Mouse (Mus musculus) layer of hippocampus, adult 8-10 months (tissue): ENCODE data around the gene D430019H16Rik. TPM values are rescaled to one million over a fixed set of nuclear protein-coding genes. Genes with fewer than 3 reads are reported as not detected.

Experiments
- DNase-seq, 2 experiments: peaks; one replicate each; pipeline ENCODE4 v3.0.0; 2022; ENCODE audit warnings: low spot score in 2 of 2
- total RNA-seq, 4 experiments: library from RNA; stranded (reverse); gene quantifications; 2 replicates each; pipeline ENCODE4 v1.2.4; 2022

Gene D430019H16Rik
- total RNA-seq, 4 experiments from 2014 or later = 90.0 to 116 (median 99.9) TPM

DNA sequence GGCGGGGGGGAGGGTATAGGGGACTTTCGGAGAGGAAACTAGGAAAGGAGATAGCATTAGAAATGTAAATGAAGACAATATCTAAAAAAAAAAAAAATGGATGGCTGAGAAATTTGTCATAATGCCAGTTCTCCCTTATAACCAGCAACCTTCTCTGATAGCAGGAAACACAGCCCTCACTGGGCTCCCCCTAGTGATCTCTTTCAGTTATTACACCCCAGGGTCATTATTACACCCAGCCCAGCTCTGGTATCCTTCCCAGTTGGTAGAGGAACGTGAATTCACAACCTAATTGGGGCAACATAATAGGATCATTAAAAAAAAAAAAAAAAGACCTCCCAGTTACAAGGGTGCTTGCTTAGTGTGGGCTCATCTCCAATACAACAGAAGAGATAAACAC is 29.8 kb downstream of the D430019H16Rik start:
- no peak for DNase-seq

DNA sequence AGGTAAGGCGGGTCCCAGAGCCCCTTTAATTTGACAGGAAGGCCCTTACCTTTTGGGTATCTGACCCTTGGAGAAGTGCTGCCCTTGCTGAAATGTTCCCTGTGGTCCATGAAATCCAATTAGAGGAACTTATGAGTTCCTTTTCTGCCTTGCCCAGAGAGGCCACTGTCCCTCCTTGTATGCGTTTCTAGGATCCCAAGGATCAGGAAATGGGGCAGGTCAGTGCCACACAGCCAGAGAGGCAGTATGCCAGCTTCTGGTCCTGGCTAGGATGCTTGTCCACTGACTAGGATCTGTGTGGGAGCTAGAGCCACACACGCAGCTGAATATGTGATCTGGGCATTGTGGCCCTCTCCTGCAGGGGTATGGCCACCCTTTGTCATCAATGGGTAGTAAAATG is 36.6 kb downstream of the D430019H16Rik start:
- no peak for DNase-seq

DNA sequence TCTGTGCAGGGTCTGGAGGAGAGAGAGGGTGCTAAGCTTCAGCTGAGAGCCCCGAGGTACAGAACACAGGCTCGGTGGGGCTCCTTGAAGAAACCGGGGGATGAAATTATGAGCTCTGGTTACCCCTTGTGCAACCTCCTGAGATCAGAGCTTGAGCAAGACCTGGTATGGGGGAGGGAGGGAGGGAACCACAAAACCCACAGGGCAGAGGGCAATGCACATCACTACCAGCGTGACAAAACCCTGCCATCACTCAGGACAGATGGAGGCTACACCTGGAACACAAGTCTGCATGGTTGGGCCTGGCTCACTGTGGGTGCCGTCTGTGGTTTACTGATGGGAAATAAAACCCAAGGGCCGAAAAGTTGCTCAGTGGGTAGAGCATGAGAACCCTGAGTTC is 37.1 kb downstream of the D430019H16Rik start:
- DNase-seq = no peak

DNA sequence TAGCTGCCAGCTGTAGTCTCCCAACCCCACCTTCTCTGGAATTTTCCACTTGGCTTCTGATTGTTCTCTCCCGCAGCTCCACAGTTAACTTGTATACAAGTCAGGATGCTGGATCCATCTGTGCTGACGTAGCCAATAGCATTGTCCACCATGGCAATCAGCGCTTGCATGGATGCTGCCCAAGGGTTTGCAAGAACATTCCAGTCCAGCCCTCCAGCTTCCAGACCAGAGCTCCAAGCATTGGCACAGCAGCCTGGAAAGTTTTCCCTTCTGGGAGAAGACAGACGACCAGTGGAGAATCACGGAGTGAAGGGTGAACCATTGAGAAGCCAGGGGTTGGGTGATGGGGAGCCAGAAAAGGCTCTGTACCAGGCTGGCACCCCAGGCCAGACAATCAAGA is 41.1 kb downstream of the D430019H16Rik start:
- DNase-seq = no peak

DNA sequence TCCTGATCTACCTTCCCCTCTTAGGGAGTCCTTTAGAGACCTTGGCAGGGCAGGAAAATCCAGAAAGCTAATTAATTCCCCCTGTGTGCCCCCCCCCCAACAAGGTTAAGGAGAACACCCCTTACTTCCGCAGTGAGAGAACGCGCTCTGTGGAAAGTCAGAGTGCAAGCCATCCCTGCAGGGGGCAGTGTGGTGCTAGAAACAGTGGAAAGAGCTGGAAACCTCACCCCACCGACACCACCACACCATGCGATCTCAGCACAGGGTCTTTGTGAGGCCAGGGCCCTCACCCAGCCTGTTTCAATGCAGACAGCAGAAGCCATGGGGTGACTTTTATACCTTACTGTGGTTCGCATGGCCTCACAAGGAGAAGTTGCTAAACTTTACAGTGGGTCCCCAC is 44.2 kb downstream of the D430019H16Rik start:
- peak in 1 of 2 experiments; percentile 85 for DNase-seq

DNA sequence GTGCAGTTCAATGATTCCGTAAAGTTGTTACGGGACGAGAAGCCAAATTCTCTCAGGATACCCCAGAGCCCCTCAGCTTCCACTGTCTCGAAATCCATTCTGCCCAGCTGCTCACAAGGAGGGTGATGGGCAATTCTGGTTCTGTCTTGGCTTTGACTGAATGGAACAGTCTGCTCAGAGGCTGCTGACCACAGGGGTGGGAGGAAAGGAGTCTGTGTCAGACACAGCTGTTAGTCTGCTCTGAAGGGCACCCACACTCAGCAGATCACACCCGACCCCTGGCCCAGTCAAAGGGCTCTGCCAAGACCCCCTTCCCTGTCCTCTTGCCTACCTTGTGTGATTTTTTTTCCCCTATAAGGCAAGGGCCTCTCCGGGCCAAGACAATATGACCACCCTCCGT is 44.8 kb downstream of the D430019H16Rik start:
- no peak for DNase-seq

DNA sequence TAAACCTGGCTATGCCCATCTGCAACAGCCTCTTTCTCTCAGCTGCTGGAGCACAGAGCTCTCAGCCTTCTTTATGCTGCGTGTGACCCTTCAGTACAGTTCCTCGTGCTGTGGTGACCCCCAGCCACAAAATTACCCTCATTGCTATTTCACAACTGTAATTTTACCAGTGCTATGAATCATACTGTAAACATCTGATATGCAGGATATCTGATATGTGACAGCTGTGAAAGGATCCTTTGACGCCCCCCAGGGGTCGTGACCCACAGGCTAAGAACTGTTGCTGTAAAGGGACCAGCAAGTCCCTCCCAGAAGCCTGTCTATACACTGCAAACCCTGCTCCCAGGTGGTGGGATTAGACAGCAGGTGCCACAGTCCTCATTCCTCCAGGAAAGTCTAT is 45.2 kb downstream of the D430019H16Rik start:
- DNase-seq = no peak

DNA sequence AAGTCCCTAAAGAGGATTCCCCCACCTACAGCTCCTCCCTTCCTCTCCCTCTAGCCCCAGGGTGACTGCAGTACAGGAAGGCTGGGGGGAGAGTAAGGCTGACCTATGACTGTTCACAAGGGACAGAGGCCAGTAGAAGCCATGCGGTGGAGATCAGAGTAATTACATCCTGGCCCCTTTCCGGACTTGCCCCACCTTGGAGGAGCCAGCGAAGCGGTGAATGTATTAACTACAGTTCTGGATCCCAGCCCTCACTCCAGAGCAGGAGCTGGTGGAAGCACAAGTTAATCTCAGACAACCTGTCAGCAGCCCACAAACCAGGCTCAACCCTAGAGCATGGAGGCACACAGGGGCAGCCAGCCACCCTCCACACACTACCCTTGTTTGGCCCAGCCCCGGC is 47.3 kb downstream of the D430019H16Rik start:
- no peak for DNase-seq

DNA sequence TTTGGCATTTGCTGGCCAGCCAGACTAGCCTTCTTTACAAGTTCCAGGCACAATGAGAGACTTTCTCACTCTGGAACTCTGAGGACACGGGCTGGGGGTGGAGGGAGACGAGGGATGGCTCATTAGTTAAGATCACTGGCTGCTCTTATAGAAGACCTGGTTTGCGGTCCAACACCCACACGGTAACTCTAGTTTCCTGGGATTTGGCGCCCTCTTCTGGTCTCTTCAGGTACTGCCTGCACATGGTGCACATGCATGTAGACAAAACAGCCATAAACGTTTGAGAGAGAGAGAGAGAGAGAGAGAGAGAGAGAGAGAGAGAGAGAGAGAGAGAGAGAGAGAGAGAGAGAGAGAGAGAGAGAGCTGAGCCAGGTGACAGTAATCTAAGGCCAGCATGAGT is 51.1 kb downstream of the D430019H16Rik start:
- DNase-seq = no peak

DNA sequence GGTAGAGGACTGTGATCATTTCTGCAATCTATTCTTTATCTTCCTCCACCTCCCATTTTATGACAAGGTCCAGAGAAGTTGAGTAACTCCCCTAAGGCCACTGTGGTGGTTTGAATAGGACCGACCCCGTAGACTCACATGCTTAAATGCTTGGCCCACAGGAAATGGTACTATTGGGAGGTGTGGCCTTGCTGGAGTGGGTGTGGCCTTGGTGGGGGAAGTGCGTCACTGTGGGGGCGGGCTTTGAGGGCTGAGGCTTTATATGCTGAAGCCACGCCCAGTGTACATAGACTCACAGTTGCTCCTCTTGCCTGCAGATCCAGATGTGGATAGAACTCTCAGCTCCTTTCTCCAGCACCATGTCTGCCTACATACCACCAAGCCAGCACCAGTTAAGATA is 57.5 kb downstream of the D430019H16Rik start:
- DNase-seq = no peak

DNA sequence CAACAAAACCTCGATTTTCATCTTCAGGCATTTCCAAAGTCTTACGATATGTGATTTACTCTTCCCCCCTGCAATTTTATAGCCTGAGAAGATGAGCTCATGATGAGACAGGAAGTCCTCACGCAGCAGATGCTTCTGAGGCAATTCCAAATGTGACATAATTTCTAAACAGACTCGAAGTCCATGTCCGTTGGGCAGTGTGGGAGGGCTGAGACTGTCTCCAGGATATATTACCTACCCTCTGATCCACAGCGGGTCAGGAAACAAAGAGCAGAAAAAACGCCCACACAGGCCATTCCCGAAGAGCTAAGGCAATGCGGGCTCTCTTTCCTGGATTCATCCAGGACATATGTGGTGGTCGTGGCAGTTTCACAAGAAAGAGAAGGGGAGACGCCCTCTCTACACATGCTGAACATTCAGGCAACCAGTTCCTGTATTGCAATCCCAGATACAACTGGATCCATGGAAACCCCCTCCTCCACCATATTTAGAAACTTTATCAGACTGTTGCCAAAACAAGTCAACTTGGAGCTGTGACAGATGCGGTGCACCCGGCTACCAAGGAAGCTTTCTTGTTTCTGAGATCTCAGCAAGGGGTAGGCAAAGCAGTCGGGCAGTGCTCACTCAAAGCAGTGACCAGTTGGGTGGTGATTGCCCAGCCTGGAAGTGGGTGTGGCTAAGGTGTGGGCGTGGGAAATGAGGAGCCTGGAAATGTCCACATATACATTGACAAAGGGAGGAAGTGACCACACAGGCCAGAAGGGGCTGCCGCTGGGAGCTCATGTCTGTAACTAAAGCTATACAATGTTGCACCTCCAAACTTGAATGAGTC is 58.2 kb downstream of the D430019H16Rik start:
- DNase-seq = no peak

DNA sequence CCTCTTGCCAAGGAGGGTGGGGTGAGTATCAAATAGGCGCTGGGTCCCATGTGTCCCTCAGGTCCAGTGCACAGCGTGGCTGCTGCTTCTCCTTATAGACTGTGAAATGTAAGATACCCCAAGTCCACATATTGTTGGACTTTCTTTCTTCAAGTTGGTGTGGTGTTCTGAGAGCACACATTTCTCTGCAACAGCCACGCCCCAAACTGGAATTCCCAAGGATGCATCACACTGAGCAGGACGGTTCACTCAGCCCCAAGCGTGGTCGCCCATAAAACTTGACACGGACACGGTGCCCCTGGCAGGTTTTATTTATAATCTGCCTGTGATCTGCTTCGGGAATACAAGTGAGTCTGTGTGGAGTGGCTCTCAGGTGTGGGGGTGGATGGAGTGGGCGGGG is 60.5 kb downstream of the D430019H16Rik start:
- DNase-seq = no peak

DNA sequence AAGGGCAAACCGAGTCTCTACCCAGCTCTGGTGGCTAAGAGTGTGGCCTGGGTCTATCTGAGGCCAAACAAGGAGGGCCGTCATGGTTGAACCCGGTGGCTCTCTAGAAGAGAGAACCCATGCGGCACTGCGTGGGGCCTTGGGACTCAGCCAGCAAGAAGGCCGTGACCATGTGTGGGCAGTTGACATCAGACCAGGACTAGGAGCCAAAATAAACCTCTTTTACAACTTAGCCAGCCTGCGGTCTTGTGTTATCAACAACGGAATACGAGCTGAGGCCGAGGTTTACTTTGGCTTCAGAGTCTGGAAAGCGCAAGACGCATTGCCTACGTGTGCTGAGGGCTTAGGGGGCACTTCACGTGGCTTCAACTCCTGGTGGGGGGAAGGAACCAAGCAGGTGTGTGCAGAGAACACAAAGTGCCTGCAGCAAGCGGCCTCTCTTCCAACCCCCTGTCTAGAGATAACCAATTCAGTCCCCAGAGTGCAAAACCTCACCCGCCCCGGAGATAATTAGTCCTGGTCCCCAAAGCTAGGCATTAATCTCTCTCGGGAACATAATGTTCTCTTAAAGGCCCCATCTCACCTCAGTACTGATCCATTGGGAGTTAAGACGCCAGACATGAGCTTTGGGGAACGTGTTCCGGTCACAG is 63.5 kb downstream of the D430019H16Rik start:
- DNase-seq = no peak

DNA sequence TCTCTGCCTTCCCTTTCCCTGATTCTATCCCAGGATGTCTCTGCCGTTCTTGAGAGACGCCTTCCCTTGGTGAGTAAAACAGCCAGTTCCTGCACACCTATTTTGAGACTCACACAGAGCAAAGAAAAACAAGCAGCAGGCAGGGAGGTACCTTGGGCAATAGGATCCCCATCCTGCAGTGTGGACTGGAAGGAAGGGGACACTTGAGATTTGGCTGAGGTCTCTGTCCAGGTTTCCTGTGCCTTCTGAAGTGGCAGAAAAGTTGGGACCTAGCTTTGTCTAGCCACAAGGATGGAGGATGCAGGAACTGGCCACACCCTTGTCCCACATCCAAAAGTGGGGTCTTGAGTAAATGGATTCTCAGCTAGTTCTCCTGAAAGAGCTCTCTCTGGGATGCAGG is 66.2 kb downstream of the D430019H16Rik start:
- no peak for DNase-seq

DNA sequence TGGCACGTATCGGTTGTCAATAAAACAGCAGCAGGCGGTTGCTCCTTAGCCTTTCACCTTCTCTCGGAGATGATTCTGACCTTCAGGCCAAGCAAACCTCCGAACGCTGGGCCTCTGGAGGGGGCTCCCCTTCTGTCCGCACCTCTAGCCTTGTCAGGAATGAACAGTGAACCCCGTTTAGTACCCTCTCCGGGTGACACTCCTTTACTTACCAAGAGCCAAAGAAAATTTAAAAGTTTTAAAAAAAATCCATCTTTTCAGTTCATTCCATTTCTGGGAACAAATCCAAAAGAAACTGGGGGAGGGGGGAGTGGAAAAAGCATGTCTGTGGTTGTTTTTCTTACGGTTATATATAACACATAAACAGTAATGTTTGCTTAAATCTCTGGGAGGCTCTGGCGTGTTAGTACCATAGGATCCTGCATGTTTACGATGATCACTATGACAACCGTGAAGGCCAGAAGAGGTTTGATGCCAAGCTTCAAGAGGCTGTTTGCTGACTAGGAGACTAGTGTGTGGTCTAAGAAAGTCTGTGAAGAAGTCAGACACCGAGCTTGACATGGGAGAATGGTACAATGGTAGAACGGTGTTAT is 67.6 kb downstream of the D430019H16Rik start:
- DNase-seq = no peak

DNA sequence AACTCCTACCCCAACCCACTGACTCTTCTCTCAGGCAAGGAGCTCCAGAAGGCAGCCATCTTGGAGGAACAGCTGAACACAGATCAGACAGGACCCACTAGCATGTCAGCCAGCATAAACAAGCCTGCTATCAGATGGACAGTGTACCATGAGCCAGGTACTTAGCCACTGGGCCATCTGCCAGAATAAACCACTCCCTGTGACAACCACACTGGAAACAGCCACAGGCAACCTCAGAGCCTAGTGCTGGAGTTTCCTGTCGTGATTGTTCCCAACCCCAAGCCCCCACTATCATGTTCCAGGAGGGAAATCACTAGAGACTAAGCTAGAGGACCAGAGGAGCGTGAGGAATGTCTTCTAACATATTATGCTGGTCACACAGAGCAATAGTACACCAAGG is 70.1 kb downstream of the D430019H16Rik start:
- no peak for DNase-seq

DNA sequence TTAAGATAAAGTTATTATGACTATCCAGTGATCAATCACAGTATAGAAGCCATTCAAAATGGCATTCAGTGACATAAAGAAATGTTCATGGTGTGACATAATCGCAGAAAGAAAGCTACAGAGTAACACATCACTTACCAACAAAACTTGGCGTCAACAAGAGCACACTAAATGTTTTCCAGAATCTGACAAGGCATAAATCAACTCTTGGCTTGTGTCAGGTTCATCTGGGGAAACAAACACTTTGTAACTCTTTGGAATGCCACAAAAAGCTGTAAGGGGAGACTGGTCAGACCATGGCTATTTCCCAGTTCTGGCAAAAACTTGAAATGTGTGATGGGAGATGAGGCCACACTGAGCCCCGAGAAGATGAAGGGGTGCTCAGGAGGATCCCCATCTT is 72.5 kb downstream of the D430019H16Rik start:
- DNase-seq = no peak

DNA sequence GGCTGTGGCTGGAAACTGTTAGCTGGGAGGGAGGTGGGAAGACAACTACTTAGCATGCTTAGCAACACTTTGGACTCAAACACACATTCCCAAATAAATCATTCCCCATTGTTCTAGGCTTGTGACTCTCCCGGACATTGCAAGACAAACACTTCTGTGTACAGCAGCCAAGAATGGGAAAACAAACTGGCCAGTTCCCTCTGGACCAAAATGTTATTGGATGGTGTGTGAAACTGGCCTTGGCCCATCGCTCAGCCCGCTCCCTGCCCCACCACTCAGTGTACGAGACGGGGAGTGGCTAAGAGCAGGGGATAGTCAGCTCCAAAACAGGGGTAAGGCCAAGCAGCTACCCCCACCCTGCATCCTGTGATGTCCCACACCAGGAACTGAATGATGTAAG is 73.2 kb downstream of the D430019H16Rik start:
- DNase-seq = peak; percentile 62 to 82

DNA sequence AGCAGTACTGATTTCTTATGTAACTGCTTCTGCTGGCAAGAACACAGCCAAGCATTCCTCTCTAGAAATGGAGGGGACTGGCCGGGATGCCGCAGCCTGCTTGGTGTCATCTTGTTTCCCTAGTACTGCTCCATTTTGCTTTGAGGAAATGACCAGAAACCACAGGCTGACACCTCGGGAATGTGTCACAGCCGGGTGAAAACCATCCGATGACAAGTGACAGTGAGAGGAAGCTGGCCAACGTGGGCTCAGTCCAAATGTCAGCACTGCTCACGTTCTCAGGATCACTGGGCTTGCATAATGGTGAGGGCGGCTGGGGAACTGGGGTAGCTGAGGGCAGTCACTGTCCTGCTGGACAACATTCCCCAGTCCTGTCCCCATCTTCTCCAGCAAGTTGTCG is 75.9 kb downstream of the D430019H16Rik start:
- no peak for DNase-seq

DNA sequence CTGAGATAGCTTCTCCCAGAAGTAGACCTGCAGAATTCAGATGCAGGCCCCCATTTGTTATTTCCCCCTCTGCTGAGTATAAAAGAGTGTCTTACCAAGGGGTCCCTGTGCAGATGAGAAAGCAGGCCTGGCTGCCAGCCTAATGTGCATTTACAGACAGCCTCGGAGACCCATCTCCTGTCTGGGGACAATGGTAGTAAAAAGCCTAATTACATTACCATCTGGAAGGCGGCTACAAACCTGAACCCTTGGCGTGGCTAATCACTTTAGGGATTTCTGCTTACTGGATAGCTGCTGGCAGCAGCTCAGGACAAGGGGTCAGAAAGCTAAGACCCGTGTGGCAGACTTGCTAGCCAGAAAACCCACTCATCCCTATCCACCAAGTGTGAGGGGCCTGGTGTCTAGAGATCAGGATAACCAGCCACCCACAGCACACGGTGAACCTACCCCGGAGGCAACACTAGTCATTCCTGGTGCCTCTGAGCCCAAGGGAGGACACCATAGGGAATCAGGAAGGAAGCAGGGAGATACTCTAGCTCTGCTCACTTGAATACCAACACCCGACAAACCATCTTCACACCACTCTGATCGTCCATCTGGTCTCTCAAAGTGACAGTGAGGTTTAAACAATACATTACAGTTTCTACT is 78.2 kb downstream of the D430019H16Rik start:
- DNase-seq = no peak

DNA sequence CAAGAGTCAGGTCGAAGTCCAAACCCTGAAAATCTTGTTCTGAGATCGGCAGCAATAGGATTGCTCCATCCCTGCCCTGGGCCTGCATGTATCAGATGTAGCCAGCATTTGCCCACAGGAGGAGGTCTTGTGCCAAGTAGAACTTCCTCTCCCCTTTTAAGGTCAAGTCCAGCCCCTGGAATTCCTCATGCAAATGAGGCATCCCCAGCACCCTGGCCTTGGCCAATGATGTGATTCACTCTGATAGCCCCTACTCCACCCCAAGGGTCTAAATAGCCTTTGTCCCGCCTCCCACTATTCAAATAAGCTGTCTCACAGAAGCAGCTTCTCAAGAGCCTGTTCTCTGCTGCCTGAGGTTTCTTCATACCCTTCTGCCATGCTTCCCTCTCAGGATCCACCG is 81.2 kb downstream of the D430019H16Rik start:
- no peak for DNase-seq
